In the genomic region with DNA sequence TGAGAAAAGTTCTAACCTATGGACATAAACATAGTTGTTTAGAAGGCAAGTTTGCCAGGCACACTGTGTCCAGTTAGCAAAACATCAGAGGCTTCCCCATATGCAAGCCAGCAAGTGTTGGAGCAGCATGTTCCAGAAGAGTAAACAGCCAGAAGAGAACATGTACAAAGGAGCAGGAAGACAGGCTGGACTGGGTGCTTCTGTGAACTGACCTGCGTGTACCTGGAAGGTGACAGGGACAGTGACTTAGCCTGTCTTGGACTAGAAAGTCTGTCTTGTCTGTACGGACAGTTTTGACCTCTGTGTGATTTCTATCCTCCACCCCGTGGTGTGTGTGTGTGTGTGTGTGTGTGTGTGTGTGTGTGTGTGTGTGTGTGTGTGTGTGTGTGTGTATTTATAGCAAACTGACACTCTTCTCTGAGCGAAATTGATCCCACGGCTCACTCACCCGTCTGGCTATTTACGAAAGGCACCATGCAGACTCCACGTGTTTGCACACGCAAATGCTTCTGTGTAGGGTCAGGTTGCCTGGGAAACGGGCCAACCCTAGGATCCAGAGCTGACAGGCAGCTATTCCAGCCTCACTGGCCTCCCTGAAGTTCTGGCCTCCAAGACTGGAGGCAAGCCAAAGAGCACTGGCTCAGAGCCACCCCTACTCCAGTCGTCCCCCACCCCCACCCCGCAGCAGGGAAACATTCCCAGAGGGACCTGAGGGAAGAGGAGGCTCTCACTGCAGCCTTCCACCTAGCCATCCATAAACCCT, we compare ENCODE assay signal across 8 mouse cellular contexts. TPM values are rescaled to one million over a fixed set of nuclear protein-coding genes. Genes with fewer than 3 reads are reported as not detected.
DNase-seq lines count a peak whose midpoint lies in the region; ATAC-seq lines count a peak whose summit lies in the region.

No protein-coding gene starts in this region.

- no peaks in the 10 kb centered on the region for H3K36me3 ChIP-seq in embryonic facial prominence, embryonic 14.5 days (ENCODE audit: control insufficient read depth, insufficient read depth, low read length)
- no peaks in the 10 kb centered on the region for H3K36me3 ChIP-seq in kidney, embryonic 14.5 days (ENCODE audit: control insufficient read depth, insufficient read depth, low read length)
- no peaks in the 10 kb centered on the region for H3K36me3 ChIP-seq in limb, embryonic 10.5 days
- no peaks in the 10 kb centered on the region for H3K36me3 ChIP-seq in midbrain, embryonic 13.5 days
- H3K36me3 ChIP-seq in stomach, embryonic 16.5 days (ENCODE audit: control insufficient read depth, insufficient read depth, low read length): no peaks in the 10 kb centered on the region

- no peaks in the 10 kb centered on the region for H3K9me3 ChIP-seq in embryonic facial prominence, embryonic 14.5 days (ENCODE audit: control insufficient read depth, low read length)
- no peaks in the 10 kb centered on the region for H3K9me3 ChIP-seq in kidney, embryonic 14.5 days (ENCODE audit: control insufficient read depth, low read length)
- H3K9me3 ChIP-seq in limb, embryonic 10.5 days (replicated peaks): no peaks in the 10 kb centered on the region
- H3K9me3 ChIP-seq in midbrain, embryonic 13.5 days: no peaks in the 10 kb centered on the region
- no peaks in the 10 kb centered on the region for H3K9me3 ChIP-seq in stomach, embryonic 16.5 days (replicated peaks; ENCODE audit: control insufficient read depth, low read length)

- peak; percentile 86 to 87 for DNase-seq in adrenal gland, postnatal 36 days
- peak; percentile 95 for DNase-seq in embryonic facial prominence, embryonic 14.5 days (ENCODE audit: low spot score)
- DNase-seq in heart, adult 9 months (ENCODE audit: low spot score in 2 of 2): peak; percentile 89 to 90
- peak; percentile 39 for DNase-seq in limb, embryonic 10.5 days (ENCODE audit: low spot score)
- DNase-seq in spleen, adult 12 weeks (ENCODE audit: low spot score): no peak

- peak; percentile 95 for ATAC-seq in embryonic facial prominence, embryonic 14.5 days (ENCODE audit: low read depth)
- ATAC-seq in kidney, embryonic 14.5 days (ENCODE audit: low FRiP score, low TSS enrichment): peak; percentile 90
- ATAC-seq in midbrain, embryonic 13.5 days: peak; percentile 90
- peak; percentile 92 for ATAC-seq in stomach, embryonic 16.5 days (ENCODE audit: insufficient read depth, low FRiP score)

- H3K4me2 ChIP-seq in embryonic facial prominence, embryonic 14.5 days (ENCODE audit: low read depth, low read length): no peak overlapping the region
- H3K4me2 ChIP-seq in kidney, embryonic 14.5 days (replicated peaks; ENCODE audit: low read depth, low read length): no peak overlapping the region
- H3K4me2 ChIP-seq in midbrain, embryonic 13.5 days (replicated peaks): no peak overlapping the region
- H3K4me2 ChIP-seq in stomach, embryonic 16.5 days (ENCODE audit: low read depth, low read length): peak overlapping the region; percentile 27

- H3K4me1 ChIP-seq in embryonic facial prominence, embryonic 14.5 days (ENCODE audit: control insufficient read depth, insufficient read depth, low read length): peaks cover 18% of the 10 kb centered on the region
- H3K4me1 ChIP-seq in kidney, embryonic 14.5 days (ENCODE audit: control insufficient read depth, insufficient read depth, low read length): peaks cover 6% of the 10 kb centered on the region; the same call in 1 of the 2 replicates
- peaks cover 8% of the 10 kb centered on the region for H3K4me1 ChIP-seq in limb, embryonic 10.5 days
- peaks cover 19% of the 10 kb centered on the region for H3K4me1 ChIP-seq in midbrain, embryonic 13.5 days (replicated peaks)
- H3K4me1 ChIP-seq in stomach, embryonic 16.5 days (ENCODE audit: control insufficient read depth, insufficient read depth, low read length): peaks cover 19% of the 10 kb centered on the region

- H3K27ac ChIP-seq in embryonic facial prominence, embryonic 14.5 days (replicated peaks; ENCODE audit: low read depth, low read length): peak overlapping the region; percentile 50
- H3K27ac ChIP-seq in kidney, embryonic 14.5 days (ENCODE audit: low read depth, low read length): no peak overlapping the region
- H3K27ac ChIP-seq in limb, embryonic 10.5 days: no peak overlapping the region
- H3K27ac ChIP-seq in midbrain, embryonic 13.5 days: 0 out of 2 replicates have a peak overlapping the region, but pooled peaks have one; percentile 25
- H3K27ac ChIP-seq in stomach, embryonic 16.5 days (ENCODE audit: low read length): peak overlapping the region; percentile 33

- no peak overlapping the region for H3K4me3 ChIP-seq in embryonic facial prominence, embryonic 14.5 days (ENCODE audit: low read depth, low read length)
- H3K4me3 ChIP-seq in kidney, embryonic 14.5 days (ENCODE audit: low read length): no peak overlapping the region
- no peak overlapping the region for H3K4me3 ChIP-seq in limb, embryonic 10.5 days
- no peak overlapping the region for H3K4me3 ChIP-seq in midbrain, embryonic 13.5 days (replicated peaks)
- no peak overlapping the region for H3K4me3 ChIP-seq in stomach, embryonic 16.5 days (replicated peaks; ENCODE audit: low read length)

- no peaks in the 10 kb centered on the region for H3K27me3 ChIP-seq in embryonic facial prominence, embryonic 14.5 days (replicated peaks; ENCODE audit: control insufficient read depth, insufficient read depth, low read length)
- H3K27me3 ChIP-seq in kidney, embryonic 14.5 days (ENCODE audit: control insufficient read depth, insufficient read depth, low read length): no peaks in the 10 kb centered on the region
- H3K27me3 ChIP-seq in limb, embryonic 10.5 days (ENCODE audit: low read depth, poor library complexity, severe bottlenecking): no peaks in the 10 kb centered on the region
- H3K27me3 ChIP-seq in midbrain, embryonic 13.5 days: no peaks in the 10 kb centered on the region
- H3K27me3 ChIP-seq in stomach, embryonic 16.5 days (ENCODE audit: control insufficient read depth, insufficient read depth, low read length): no peaks in the 10 kb centered on the region

- H3K9ac ChIP-seq in embryonic facial prominence, embryonic 14.5 days (ENCODE audit: low read depth, low read length): no peak overlapping the region
- no peak overlapping the region for H3K9ac ChIP-seq in kidney, embryonic 14.5 days (ENCODE audit: low read depth, low read length)
- H3K9ac ChIP-seq in midbrain, embryonic 13.5 days (replicated peaks): no peak overlapping the region
- H3K9ac ChIP-seq in stomach, embryonic 16.5 days (ENCODE audit: low read length): no peak overlapping the region

- WGBS in embryonic facial prominence, embryonic 14.5 days: 16% methylated on average over 12 of the region's 12 CpGs
- WGBS in kidney, embryonic 14.5 days: 23% methylated on average over 11 of the region's 12 CpGs
- 67% methylated on average over 12 of the region's 12 CpGs for WGBS in limb, embryonic 10.5 days
- WGBS in midbrain, embryonic 13.5 days: 16% methylated on average over 12 of the region's 12 CpGs
- 7% methylated on average over 11 of the region's 12 CpGs for WGBS in stomach, embryonic 16.5 days

RNA-seq across cellular contexts. Expression of a gene that starts 7.9 kb away (rescaled TPM):
- 100 to 1,000 TPM in 1 of 2 experiments, 10 to 100 TPM in 1; 71.8 to 110 TPM for total RNA-seq in adrenal gland, postnatal 36 days (2021)
- polyA plus RNA-seq in embryonic facial prominence, embryonic 14.5 days (2014; fragmentation: Nextera tagmentation; extraction: Ambion mirVana): 7.1 and 7.5 TPM in 2 replicates
- 3.5 and 6.1 TPM in 2 replicates for polyA plus RNA-seq in kidney, embryonic 14.5 days (2014; fragmentation: Nextera tagmentation; extraction: Ambion mirVana)
- 5.1 and 7.2 TPM in 2 replicates for polyA plus RNA-seq in limb, embryonic 10.5 days (2016; fragmentation: Nextera tagmentation; extraction: Ambion mirVana)
- 22.0 and 22.8 TPM in 2 replicates for polyA plus RNA-seq in midbrain, embryonic 13.5 days (2015; fragmentation: Nextera tagmentation; extraction: Ambion mirVana)
- 6.6 and 6.9 TPM in 2 replicates for polyA plus RNA-seq in stomach, embryonic 16.5 days (2015; fragmentation: Nextera tagmentation; extraction: Ambion mirVana)

RNA-seq across cellular contexts. Expression of a gene that starts 34.5 kb away (rescaled TPM):
- 1 to 10 TPM in 1 of 2 experiments, under 1 TPM in 1; 0.89 to 1.7 TPM for total RNA-seq in adrenal gland, postnatal 36 days (2021)
- 0.22 TPM in 1 of 2 replicates, not detected in the other for polyA plus RNA-seq in embryonic facial prominence, embryonic 14.5 days (2014; fragmentation: Nextera tagmentation; extraction: Ambion mirVana)
- polyA plus RNA-seq in kidney, embryonic 14.5 days (2014; fragmentation: Nextera tagmentation; extraction: Ambion mirVana): 0.64 and 0.76 TPM in 2 replicates
- polyA plus RNA-seq in limb, embryonic 10.5 days (2016; fragmentation: Nextera tagmentation; extraction: Ambion mirVana): not detected in 2 replicates
- polyA plus RNA-seq in midbrain, embryonic 13.5 days (2015; fragmentation: Nextera tagmentation; extraction: Ambion mirVana): 0.21 and 0.22 TPM in 2 replicates
- not detected in 2 replicates for polyA plus RNA-seq in stomach, embryonic 16.5 days (2015; fragmentation: Nextera tagmentation; extraction: Ambion mirVana)

Comparison
In these comparisons a context has a peak if more than half of its experiments do, and no peak if none do; other contexts are left out.
1. H3K27ac ChIP-seq: peak in embryonic facial prominence, embryonic 14.5 days (single experiment), midbrain, embryonic 13.5 days (single experiment) and stomach, embryonic 16.5 days (single experiment); none in kidney, embryonic 14.5 days (single experiment) and limb, embryonic 10.5 days (single experiment).
2. Peak in every context shown above with its lines, with median percentiles within 50 percentile points of each other: ATAC-seq.